Mouse (Mus musculus): ENCODE results near the gene Nt5c2. TPM values are rescaled to one million over a fixed set of nuclear protein-coding genes. Genes with fewer than 3 reads are reported as not detected.
"Not testable (repeated sequence)": the region's sequence is repeated elsewhere in the genome, so short reads cannot be mapped to it uniquely, and the experiment has no call there.

Nt5c2 gene
- total RNA-seq, 1 experiment from 2014 or later: 98.9 TPM

- no peak for ATAC-seq (replicated peaks; ENCODE audit: low read depth, poor library complexity, severe bottlenecking)
Measured at GRCm38 (mm10) chr19:47018330-47018729, 3.4 kb upstream of the Nt5c2 start.

- no peak for ATAC-seq (replicated peaks; ENCODE audit: low read depth, poor library complexity, severe bottlenecking)
Measured at GRCm38 (mm10) chr19:47017831-47018230, 2.9 kb upstream of the Nt5c2 start.

GRCm38 (mm10) chr19:47016487-47016886 lies 1.5 kb upstream of the Nt5c2 start:
- peak; percentile 79 for ATAC-seq (replicated peaks; ENCODE audit: low read depth, poor library complexity, severe bottlenecking)

- ATAC-seq (replicated peaks; ENCODE audit: low read depth, poor library complexity, severe bottlenecking): no peak
Measured at GRCm38 (mm10) chr19:47015965-47016364, 1.0 kb upstream of the Nt5c2 start.

GRCm38 (mm10) chr19:47015396-47015795 lies 443 bp upstream of the Nt5c2 start:
- ATAC-seq (replicated peaks; ENCODE audit: low read depth, poor library complexity, severe bottlenecking): no peak

GRCm38 (mm10) chr19:47014159-47014446 lies 850 bp downstream of the Nt5c2 start:
- no peak for ATAC-seq (replicated peaks; ENCODE audit: low read depth, poor library complexity, severe bottlenecking)

- ATAC-seq (replicated peaks; ENCODE audit: low read depth, poor library complexity, severe bottlenecking): no peak
Measured at GRCm38 (mm10) chr19:47013340-47014158, 1.4 kb downstream of the Nt5c2 start.

GRCm38 (mm10) chr19:47012521-47013130 lies 2.3 kb downstream of the Nt5c2 start:
- no peak for ATAC-seq (replicated peaks; ENCODE audit: low read depth, poor library complexity, severe bottlenecking)

- no peak for ATAC-seq (replicated peaks; ENCODE audit: low read depth, poor library complexity, severe bottlenecking)
Measured at GRCm38 (mm10) chr19:47009943-47010342, 5.0 kb downstream of the Nt5c2 start.

- ATAC-seq (replicated peaks; ENCODE audit: low read depth, poor library complexity, severe bottlenecking): no peak
Measured at GRCm38 (mm10) chr19:47009420-47009819, 5.5 kb downstream of the Nt5c2 start.

GRCm38 (mm10) chr19:47006321-47006720 lies 8.6 kb downstream of the Nt5c2 start:
- 0 out of 2 replicates have a peak, but pooled peaks have one; percentile 39 for ATAC-seq (replicated peaks; ENCODE audit: low read depth, poor library complexity, severe bottlenecking)

- ATAC-seq (replicated peaks; ENCODE audit: low read depth, poor library complexity, severe bottlenecking): no peak
Measured at GRCm38 (mm10) chr19:47005873-47006272, 9.1 kb downstream of the Nt5c2 start.

- ATAC-seq (replicated peaks; ENCODE audit: low read depth, poor library complexity, severe bottlenecking): peak; percentile 47
Measured at GRCm38 (mm10) chr19:47003742-47004511, 11.0 kb downstream of the Nt5c2 start.

GRCm38 (mm10) chr19:47000357-47000756 lies 14.6 kb downstream of the Nt5c2 start:
- ATAC-seq (replicated peaks; ENCODE audit: low read depth, poor library complexity, severe bottlenecking): not testable (repeated sequence)

GRCm38 (mm10) chr19:46999753-47000152 lies 15.2 kb downstream of the Nt5c2 start:
- no peak; the same call in 1 of the 2 replicates for ATAC-seq (replicated peaks; ENCODE audit: low read depth, poor library complexity, severe bottlenecking)

GRCm38 (mm10) chr19:46998953-46999352 lies 16.0 kb downstream of the Nt5c2 start:
- ATAC-seq (replicated peaks; ENCODE audit: low read depth, poor library complexity, severe bottlenecking): no peak; the same call in 1 of the 2 replicates

- ATAC-seq (replicated peaks; ENCODE audit: low read depth, poor library complexity, severe bottlenecking): no peak
Measured at GRCm38 (mm10) chr19:46998168-46998870, 16.6 kb downstream of the Nt5c2 start.

- ATAC-seq (replicated peaks; ENCODE audit: low read depth, poor library complexity, severe bottlenecking): no peak
Measured at GRCm38 (mm10) chr19:46996095-46996494, 18.9 kb downstream of the Nt5c2 start.

GRCm38 (mm10) chr19:46992329-46992728 lies 22.6 kb downstream of the Nt5c2 start:
- ATAC-seq (replicated peaks; ENCODE audit: low read depth, poor library complexity, severe bottlenecking): not testable (repeated sequence)

- peak; percentile 60 for ATAC-seq (replicated peaks; ENCODE audit: low read depth, poor library complexity, severe bottlenecking)
Measured at GRCm38 (mm10) chr19:46991145-46991544, 23.8 kb downstream of the Nt5c2 start.

Measured in common myeloid progenitor, adult 5-6 weeks (primary cell).